Mouse (Mus musculus) forebrain, postnatal 0 days (tissue): Measurements from ENCODE around the gene Dph7. TPM values are rescaled to one million over a fixed set of nuclear protein-coding genes. Genes with fewer than 3 reads are reported as not detected.
"Not testable (repeated sequence)": the region's sequence is repeated elsewhere in the genome, so short reads cannot be mapped to it uniquely, and the experiment has no call there.

Source experiments
- ATAC-seq: fragments of 200-750 bp; cut with Nextera tagmentation; 2 replicates; pipeline ENCODE4 v1.8.0; 2017; ENCODE audit warnings: mild to moderate bottlenecking, moderate library complexity
- DNase-seq: peaks from one replicate; pipeline ENCODE4 v3.0.0-alpha.2; 2015
- H3K27ac ChIP-seq: fragments of 300-500 bp; sonication (generic); 2 replicates; pipeline ENCODE4 v1.5.1; 2014; ENCODE audit warnings: low read depth, mild to moderate bottlenecking, antibody characterized with exemption, low read length, moderate library complexity, mixed read lengths
- H3K27me3 ChIP-seq: fragments of 300-500 bp; sonication (generic); 2 replicates; pipeline ENCODE4 v1.6.1; 2014; ENCODE audit warnings: mild to moderate bottlenecking, low read length, mixed read lengths; ENCODE audit not compliant: insufficient read depth
- H3K36me3 ChIP-seq: fragments of 300-500 bp; sonication (generic); 2 replicates; pipeline ENCODE4 v1.6.1; 2014; ENCODE audit warnings: mild to moderate bottlenecking, moderate library complexity; ENCODE audit not compliant: insufficient read depth
- H3K4me1 ChIP-seq: fragments of 300-500 bp; sonication (generic); 2 replicates; pipeline ENCODE4 v1.6.1; 2014; ENCODE audit warnings: antibody characterized with exemption; ENCODE audit not compliant: insufficient read depth
- H3K4me2 ChIP-seq: fragments of 300-500 bp; sonication (generic); 2 replicates; pipeline ENCODE4 v1.6.1; 2014; ENCODE audit warnings: low read depth, mild to moderate bottlenecking, moderate library complexity
- H3K4me3 ChIP-seq: fragments of 300-500 bp; sonication (generic); 2 replicates; pipeline ENCODE4 v1.5.1; 2014; ENCODE audit warnings: low read depth, low read length, mixed read lengths
- H3K9ac ChIP-seq: fragments of 300-500 bp; sonication (generic); 2 replicates; pipeline ENCODE4 v1.6.1; 2014; ENCODE audit warnings: mild to moderate bottlenecking
- H3K9me3 ChIP-seq: fragments of 300-500 bp; sonication (generic); 2 replicates; pipeline ENCODE4 v1.6.1; 2016; ENCODE audit warnings: low read length
- CTCF ChIP-seq: sonication (generic); IDR thresholded peaks from 2 replicates; pipeline ENCODE4 v1.5.1; 2016; ENCODE audit warnings: antibody characterized with exemption, control low read depth, low read depth
- WGBS: fragments of 180-500 bp; shearing (Covaris S2); extraction: QIAGEN DNeasy Blood & Tissue Kit; methylation state at CpG from one replicate; pipeline ENCODE4 v1.1.7; 2014; 5-methylcytosine and 5-hydroxymethylcytosine counted together
- polyA plus RNA-seq: library from polyadenylated mRNA; unstranded; fragments of >200 nt; fragmentation: Nextera tagmentation; extraction: Ambion mirVana; gene quantifications from 2 replicates; pipeline ENCODE4 v1.2.1, GENCODE M21; 2015
- total RNA-seq: library from RNA; depleted of rRNA; stranded (reverse); fragments of >200 nt; gene quantifications from 2 replicates; pipeline ENCODE4 v1.2.3, GENCODE M21; 2014

Gene Dph7
- total and polyA plus RNA-seq, 2 experiments from 2014 or later, result 45.1 to 54.0 TPM

DNA sequence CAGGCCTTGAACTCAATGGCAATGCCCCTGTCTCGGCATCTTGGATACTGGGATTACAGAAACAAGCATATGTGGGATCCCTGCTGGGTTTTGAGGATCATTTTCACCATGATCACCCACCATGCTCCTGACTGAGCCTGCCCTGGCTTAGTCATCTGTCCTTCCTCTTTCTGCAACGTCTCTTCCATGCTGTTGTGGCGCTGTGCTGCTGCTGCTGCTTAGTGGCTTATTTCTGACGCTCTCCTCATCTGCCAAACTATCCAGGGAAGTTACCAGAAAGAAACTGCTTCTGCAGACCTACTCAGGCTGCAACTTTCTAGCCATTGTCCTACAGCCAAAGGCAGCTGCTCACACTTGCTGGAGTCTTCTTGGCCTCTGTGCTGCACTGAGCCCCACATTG lies 8.2 kb downstream of the Dph7 start:
- Histone ChIP-seq H3K36me3 (peaks cover 57% of the 10 kb centered on the region), H3K27ac (no peak overlapping the region), H3K9me3 (no peaks in the 10 kb centered on the region), H3K4me3 (no peak overlapping the region), H3K27me3 (no peaks in the 10 kb centered on the region), H3K9ac (no peak overlapping the region), H3K4me2 (no peak overlapping the region), H3K4me1 (peaks cover 6% of the 10 kb centered on the region; the same call in 1 of the 2 replicates)
- 82% methylated on average over 4 of the region's 4 CpGs for WGBS
- ATAC-seq (no peak), DNase-seq (no peak)
- TF ChIP-seq CTCF, result no peak

DNA sequence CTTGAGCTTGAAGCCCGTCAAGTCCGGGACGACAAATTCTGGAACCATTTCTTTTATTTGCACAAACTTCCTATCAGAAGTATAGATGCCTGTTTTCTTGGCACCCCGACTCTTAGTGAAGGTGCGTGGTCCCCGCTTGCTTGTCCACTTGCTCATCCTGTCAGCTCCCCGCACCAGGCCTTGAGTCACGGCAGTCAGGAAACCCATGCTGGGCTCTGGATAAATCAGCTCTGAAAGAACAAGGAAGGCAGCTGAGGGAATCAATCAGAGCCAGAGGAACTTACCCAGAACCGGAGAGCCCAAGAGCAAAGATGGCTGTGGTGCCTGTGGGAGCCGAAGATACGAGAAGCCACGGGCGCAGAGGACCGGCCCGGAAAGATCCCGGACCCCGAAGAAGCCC lies 12.3 kb downstream of the Dph7 start:
- not testable (repeated sequence) for DNase-seq, ATAC-seq, H3K4me1 ChIP-seq, H3K9me3 ChIP-seq, H3K27me3 ChIP-seq
- H3K27ac ChIP-seq, result peak overlapping the region; percentile 85
- 2% methylated on average over 17 of the region's 17 CpGs for WGBS
- H3K4me3 ChIP-seq, result peak overlapping the region; percentile 81
- peak overlapping the region; percentile 84 for H3K9ac ChIP-seq
- H3K4me2 ChIP-seq, result peak overlapping the region; percentile 95
- peaks cover 29% of the 10 kb centered on the region for H3K36me3 ChIP-seq

DNA sequence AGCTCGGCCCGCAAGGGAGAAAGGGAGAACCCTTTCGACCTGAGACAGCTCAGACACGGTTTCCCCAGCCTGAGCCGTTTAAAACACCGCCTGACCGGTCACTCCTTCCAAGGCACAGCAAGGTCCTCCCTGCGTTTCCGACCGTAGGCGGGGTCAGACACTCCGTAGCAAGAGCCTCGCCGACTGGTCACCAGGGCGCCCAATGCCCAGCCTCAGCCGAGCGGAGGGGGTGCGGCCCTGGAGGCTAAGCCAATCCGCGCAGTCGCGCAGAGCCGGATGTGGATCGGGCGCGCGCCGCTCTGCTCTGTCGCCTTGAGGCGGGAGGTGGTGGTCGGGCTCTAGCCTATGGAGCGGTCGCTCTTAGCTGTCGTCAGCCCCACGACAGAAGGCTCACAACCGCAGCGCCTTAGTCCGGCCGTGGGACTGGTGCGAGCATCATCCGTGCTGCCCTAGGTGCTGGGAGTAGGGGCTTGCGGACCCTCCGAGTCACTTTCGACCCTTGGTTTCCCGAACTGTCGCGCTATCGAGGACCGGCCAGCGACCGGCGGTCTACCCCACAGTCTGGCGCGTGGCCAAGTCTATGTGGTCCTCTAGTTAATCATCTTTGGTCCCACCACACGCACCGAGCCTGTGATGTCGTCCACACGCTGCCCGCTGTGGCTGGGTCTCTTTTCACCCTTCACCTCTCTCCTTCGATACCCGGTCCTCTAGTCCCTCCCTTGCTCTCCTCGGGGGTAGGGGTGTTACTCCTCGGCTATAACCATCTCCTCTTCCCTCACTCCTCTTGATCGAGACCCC lies 12.9 kb downstream of the Dph7 start, which contains the start of gene Mrpl41:
Gene Mrpl41, minus strand, starts transcription at position 193 of the 798 bp plus-strand sequence.
- Histone ChIP-seq H3K4me3 (peak within 1 kb of the TSS; percentile 81), H3K36me3 (peaks cover 23% of the 10 kb centered on the region), H3K27ac (peak within 1 kb of the TSS; percentile 85), H3K4me1 (peaks cover 9% of the 10 kb centered on the region; the same call in 1 of the 2 replicates), H3K27me3 (no peaks in the 10 kb centered on the region), H3K4me2 (peak within 1 kb of the TSS; percentile 95), H3K9me3 (no peaks in the 10 kb centered on the region), H3K9ac (peak within 1 kb of the TSS; percentile 84)
- TF ChIP-seq CTCF, result 0 out of 2 replicates have a peak, but pooled peaks have one; percentile 18
- DNase-seq (peak; percentile 99), ATAC-seq (peak; percentile 100)
- WGBS, result 1% methylated on average over 64 of the region's 64 CpGs

DNA sequence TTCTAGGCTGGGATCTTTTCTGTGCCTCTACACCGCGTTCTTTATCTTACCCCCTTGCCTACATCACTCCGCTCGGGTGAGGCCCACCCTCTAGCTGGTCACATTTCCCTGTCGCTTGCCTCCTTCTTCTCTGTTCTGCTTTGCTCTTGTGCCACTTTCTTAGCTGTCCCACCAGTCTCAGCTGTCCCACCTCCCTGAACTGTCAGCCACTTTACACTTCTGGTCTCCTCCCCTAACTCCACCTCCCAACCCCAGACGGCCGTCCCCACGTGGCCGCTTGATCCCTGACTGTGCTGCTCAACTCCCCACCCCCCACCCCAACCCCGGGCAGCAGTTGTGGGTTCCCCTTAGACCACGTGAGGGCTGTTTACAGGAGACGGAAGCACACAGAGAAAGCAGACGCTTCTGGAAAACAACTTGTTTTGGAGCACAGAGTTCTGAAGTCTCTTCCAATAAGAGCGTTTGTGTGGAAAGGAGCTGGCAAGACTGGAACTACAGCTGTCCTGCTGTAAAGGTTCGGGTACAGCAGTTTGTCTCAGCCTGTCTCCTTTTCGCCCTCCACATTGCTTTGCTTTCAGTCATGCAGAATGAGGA lies 13.6 kb downstream of the Dph7 start, which contains the start of gene Pnpla7:
Gene Pnpla7, plus strand, starts transcription at position 330 of the 594 bp plus-strand sequence.
- peak; percentile 1 for ATAC-seq
- Histone ChIP-seq H3K36me3 (peaks cover 18% of the 10 kb centered on the region), H3K4me2 (peak within 1 kb of the TSS; percentile 95), H3K27ac (peak within 1 kb of the TSS; percentile 85), H3K4me1 (peaks cover 9% of the 10 kb centered on the region; the same call in 1 of the 2 replicates), H3K4me3 (peak within 1 kb of the TSS; percentile 81), H3K9me3 (no peaks in the 10 kb centered on the region), H3K9ac (peak within 1 kb of the TSS; percentile 84), H3K27me3 (no peaks in the 10 kb centered on the region)
- peak; percentile 50 for DNase-seq
- under 1% methylated on average over 16 of the region's 16 CpGs for WGBS
- TF ChIP-seq CTCF, result no peak

DNA sequence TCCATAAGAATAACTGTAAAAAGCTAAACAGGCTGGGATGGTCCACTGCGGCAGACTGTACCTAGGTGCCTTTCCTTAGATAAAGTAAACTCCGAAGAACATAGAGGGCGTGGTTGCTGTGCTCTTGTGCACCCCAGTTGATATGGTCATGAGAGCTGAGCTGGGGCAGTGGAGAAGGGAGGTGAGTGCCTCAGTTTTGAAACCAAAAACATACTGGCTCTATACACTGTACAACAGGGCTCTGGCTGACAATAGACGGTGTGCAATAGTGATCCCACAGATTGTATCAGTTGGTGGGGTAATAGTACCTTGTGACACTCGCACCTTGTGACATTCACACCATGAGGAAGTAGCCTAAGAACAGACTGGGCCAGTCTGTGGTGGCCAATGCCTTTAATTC lies 14.8 kb downstream of the Dph7 start:
- Histone ChIP-seq H3K36me3 (peaks cover 8% of the 10 kb centered on the region; the same call in 1 of the 2 replicates), H3K4me3 (no peak overlapping the region), H3K9ac (no peak overlapping the region), H3K4me2 (no peak overlapping the region), H3K9me3 (no peaks in the 10 kb centered on the region), H3K27me3 (no peaks in the 10 kb centered on the region), H3K4me1 (peaks cover 9% of the 10 kb centered on the region; the same call in 1 of the 2 replicates), H3K27ac (no peak overlapping the region)
- ATAC-seq (no peak), DNase-seq (no peak)
- TF ChIP-seq CTCF, result no peak
- 89% methylated on average over 5 of the region's 5 CpGs for WGBS

DNA sequence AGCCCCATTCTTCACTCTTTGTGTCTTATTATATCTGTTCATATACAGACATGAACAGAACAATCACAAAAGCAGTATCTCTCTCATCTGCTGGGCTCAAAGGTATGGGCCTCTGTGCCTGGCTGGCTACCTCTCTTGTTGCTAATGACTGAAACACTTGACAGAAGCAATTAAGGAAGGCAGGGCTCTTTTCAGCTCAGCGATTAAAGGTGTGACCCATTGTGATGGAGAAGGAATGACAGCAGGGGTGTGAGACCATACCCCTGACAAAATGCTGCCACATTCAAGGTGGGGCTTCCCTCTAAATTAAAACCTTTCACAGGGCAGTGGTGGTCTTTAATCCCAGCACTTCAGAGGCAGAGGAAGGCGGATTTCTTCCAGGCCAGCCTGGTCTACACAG lies 25.6 kb downstream of the Dph7 start:
- no peak overlapping the region for H3K4me3 ChIP-seq
- H3K4me1 ChIP-seq, result no peaks in the 10 kb centered on the region
- H3K36me3 ChIP-seq, result no peaks in the 10 kb centered on the region
- WGBS, result 68% methylated on average over 2 of the region's 2 CpGs
- no peak for TF ChIP-seq CTCF
- ATAC-seq (no peak), DNase-seq (no peak)
- no peaks in the 10 kb centered on the region for H3K27me3 ChIP-seq
- no peak overlapping the region for H3K27ac ChIP-seq
- H3K9me3 ChIP-seq, result no peaks in the 10 kb centered on the region
- H3K4me2 ChIP-seq, result no peak overlapping the region
- no peak overlapping the region for H3K9ac ChIP-seq

DNA sequence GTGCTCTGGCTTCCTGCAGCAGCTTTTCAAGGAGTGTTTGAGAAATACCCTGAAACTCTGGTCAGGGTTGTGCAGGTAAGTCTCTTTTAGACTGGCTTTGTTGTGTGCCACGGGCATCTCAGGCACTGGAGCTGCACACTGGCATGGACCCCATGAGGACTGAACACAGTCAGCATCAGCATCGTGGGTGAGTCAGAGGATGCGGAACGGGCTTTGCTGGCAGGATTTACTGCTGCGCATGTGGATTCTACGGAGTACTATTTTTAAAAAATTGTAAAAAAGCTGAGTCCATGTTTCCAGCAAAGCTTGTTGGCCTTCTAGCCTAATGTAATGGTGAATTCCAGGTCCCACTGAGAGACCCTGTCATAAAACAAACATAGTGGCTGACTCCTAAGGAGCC lies 33.1 kb downstream of the Dph7 start:
- no peak for TF ChIP-seq CTCF
- Histone ChIP-seq H3K27me3 (no peaks in the 10 kb centered on the region), H3K9ac (no peak overlapping the region), H3K4me3 (no peak overlapping the region), H3K36me3 (no peaks in the 10 kb centered on the region), H3K4me1 (no peaks in the 10 kb centered on the region), H3K4me2 (no peak overlapping the region), H3K9me3 (no peaks in the 10 kb centered on the region), H3K27ac (no peak overlapping the region)
- WGBS, result 90% methylated on average over 6 of the region's 6 CpGs
- ATAC-seq (no peak), DNase-seq (no peak)
